Mouse (Mus musculus) olfactory bulb, adult 2 months (tissue): ENCODE measurements at regions not wholly inside any gene's neighbourhood (a gene's known extent, or its start where the extent isn't known, plus 50 kb on each side); places are given as distances from the start of the nearest gene placed in this dataset.

Source experiments
- CTCF ChIP-seq: fragments of 200-500 bp; IDR thresholded peaks from 2 replicates; pipeline ENCODE4 v1.5.1; 2012; ENCODE audit warnings: low read depth, mild to moderate bottlenecking, low read length, moderate library complexity; ENCODE audit not compliant: insufficient read depth
- POLR2A ChIP-seq: fragments of 200-500 bp; IDR thresholded peaks from 2 replicates; pipeline ENCODE4 v1.6.1; 2012; ENCODE audit warnings: mild to moderate bottlenecking, low read depth, low read length, moderate library complexity; ENCODE audit not compliant: insufficient read depth

DNA sequence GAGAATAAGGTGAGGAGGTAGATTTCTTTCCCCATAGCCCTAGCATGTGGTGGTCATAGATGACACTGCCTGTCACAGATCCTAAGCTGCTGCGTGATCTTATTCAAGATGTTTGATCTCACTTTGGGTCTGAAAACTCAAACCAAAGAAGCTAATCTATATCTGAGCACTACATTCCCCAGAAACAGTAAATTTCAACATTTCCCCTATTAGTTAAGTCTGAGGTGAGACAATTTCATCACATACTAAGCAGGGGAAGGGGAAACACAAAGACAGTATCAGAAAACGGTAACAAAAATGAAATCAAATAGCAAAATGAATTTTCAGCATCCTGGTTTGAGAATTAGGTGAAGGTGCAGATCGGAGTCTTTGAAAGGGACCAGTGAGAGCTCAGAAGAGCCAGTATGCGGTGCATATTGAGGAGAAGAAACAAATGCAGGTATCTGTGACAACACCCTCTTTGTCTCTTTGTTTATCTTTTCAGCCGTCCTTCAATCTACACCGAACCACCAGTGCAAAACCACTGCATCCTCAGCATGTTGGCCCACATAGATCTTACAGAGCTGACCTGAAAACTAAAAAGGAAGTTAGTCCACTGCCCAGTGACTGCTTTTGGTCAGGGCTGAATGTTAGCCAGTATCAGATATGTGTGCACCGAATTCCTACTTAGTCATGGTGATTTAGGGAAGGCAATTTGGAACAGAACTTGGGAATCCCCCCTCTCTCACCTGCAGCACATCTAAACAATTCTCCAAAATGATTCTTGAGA, 247.0 kb downstream of the Ets1 start:
- TF ChIP-seq CTCF (no peak), POLR2A (no peak)
